Mouse (Mus musculus): ENCODE measurements around the gene Ngrn. TPM values are rescaled to one million over a fixed set of nuclear protein-coding genes. Genes with fewer than 3 reads are reported as not detected.

Ngrn gene
- polyA plus RNA-seq (2015; fragmentation: Nextera tagmentation; extraction: Ambion mirVana), result 72.9 and 74.5 TPM in 2 replicates

DNA sequence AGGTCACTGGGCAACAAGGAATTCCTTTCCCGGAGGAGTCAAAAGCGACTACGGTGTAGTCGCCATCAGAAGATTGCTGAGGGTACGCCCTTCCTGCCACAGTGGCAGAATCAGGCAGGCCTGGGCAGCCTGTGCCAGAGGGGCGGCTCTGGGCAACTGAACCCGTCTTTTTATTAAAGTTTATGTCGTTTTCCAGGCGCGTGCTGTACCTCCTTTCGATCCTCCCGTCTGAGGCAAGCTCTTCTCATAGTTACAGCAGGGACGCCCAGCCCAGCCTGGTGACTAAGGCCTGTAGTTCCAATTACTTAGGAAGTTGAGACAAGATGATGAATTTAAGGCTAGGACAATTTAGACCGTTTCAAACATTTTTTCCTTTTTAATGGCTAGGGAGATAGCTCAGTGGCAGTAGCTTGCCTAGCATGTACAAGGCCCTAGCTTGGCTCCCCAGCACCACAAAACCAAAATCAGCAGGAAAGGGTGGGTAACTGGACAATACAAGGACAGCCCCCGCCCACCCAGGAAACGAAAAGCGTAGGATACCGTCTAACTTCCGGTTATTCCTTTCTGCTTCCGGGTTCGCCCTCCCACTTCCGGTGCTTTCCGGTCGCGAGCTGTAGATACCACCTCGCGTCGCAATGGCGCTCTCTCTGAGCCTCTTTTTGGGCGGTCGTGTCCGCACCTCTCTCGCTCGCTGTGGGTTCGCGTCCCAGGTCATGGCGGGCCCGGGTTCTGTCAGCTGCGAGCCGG is at the start of gene Ngrn:
Gene Ngrn, plus strand, starts transcription at position 591 of the 747 bp plus-strand sequence.
- peak; percentile 91 for ATAC-seq (replicated peaks)
- Histone ChIP-seq H3K4me2 (peak within 1 kb of the TSS; percentile 80), H3K4me1 (peaks cover 20% of the 10 kb centered on the region), H3K27me3 (replicated peaks) (peaks cover 34% of the 10 kb centered on the region), H3K27ac (peak within 1 kb of the TSS; percentile 76), H3K9ac (peak within 1 kb of the TSS; percentile 79), H3K4me3 (peak within 1 kb of the TSS; percentile 91), H3K9me3 (no peaks in the 10 kb centered on the region), H3K36me3 (replicated peaks) (peaks cover 14% of the 10 kb centered on the region)
- WGBS, result 26% methylated on average over 40 of the region's 40 CpGs

DNA sequence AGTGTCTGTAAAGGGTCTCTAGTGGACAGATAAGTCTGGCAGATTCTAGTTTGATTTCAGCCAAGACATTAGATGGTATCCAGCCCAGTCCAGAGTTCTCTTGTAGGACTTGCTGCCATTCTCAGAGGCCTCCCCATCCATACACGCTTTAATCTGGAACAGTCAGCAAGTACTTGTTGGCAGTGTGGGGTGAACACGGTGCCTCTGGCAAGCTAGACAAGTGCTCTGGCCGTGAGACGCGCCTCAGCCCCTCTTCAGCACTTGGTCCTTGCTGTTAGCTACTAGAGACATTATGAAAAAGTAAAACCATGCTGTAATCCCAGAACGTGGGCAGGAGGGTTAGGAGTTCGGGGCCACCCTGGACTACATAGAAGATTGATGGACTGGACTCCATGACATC is 47.4 kb upstream of the Ngrn start:
- H3K27me3 ChIP-seq (replicated peaks), result no peaks in the 10 kb centered on the region
- peaks cover 27% of the 10 kb centered on the region for H3K36me3 ChIP-seq (replicated peaks)
- no peaks in the 10 kb centered on the region for H3K9me3 ChIP-seq
- H3K4me1 ChIP-seq, result peaks cover 17% of the 10 kb centered on the region
- ATAC-seq (replicated peaks), result no peak
- no peak overlapping the region for H3K4me3 ChIP-seq
- WGBS, result 89% methylated on average over 7 of the region's 7 CpGs
- no peak overlapping the region for H3K9ac ChIP-seq
- H3K27ac ChIP-seq, result no peak overlapping the region
- no peak overlapping the region for H3K4me2 ChIP-seq

DNA sequence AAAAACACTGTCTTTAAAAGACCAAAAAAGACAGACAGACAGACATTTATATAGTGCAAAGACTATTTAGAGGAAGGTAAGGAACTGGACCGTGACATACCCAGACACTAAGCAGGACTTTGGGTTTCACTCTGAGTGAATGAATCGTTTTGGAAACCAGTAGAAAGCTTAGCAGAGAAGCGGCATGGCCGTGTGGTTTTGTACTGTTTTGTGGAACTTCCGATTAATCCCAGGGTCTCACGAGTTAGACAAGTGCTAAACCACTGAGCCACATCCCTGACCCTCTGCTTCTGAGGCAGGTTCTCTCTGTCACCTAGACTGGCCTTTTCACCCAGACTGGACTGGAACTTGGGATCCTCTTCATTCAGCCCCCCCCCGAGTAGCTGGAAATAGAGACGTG is 46.6 kb upstream of the Ngrn start:
- peak overlapping the region; percentile 58; the same call in 1 of the 2 replicates for H3K27ac ChIP-seq
- peaks cover 9% of the 10 kb centered on the region; the same call in 1 of the 2 replicates for H3K4me1 ChIP-seq
- no peak overlapping the region for H3K9ac ChIP-seq
- no peaks in the 10 kb centered on the region for H3K9me3 ChIP-seq
- H3K27me3 ChIP-seq (replicated peaks), result no peaks in the 10 kb centered on the region
- WGBS, result 69% methylated on average over 8 of the region's 8 CpGs
- H3K36me3 ChIP-seq (replicated peaks), result peaks cover 32% of the 10 kb centered on the region
- H3K4me3 ChIP-seq, result no peak overlapping the region
- no peak overlapping the region for H3K4me2 ChIP-seq
- ATAC-seq (replicated peaks), result no peak

DNA sequence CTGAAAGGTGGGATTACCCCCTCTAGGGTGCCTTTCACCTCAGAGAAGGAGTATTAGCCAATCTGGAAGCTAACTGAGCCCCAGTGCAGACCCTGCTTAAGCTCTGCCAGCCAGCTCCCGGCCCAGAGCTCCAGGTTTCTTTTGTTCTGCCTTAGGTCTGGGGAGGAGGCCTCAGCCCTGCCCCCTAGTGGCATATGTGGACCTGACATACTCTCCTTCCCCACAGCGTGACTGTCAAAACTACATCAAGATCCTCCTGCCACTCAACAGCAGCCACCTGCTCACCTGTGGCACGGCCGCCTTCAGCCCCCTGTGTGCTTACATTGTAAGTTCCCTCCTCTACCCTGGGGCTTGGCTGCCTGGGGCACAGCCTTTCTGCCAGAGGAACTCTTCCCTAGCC is 45.6 kb upstream of the Ngrn start:
- Histone ChIP-seq H3K4me3 (no peak overlapping the region), H3K27ac (peak overlapping the region; percentile 58), H3K27me3 (replicated peaks) (no peaks in the 10 kb centered on the region), H3K4me2 (no peak overlapping the region), H3K4me1 (peaks cover 4% of the 10 kb centered on the region; the same call in 1 of the 2 replicates), H3K9ac (no peak overlapping the region), H3K36me3 (replicated peaks) (peaks cover 41% of the 10 kb centered on the region), H3K9me3 (no peaks in the 10 kb centered on the region)
- WGBS, result 11% methylated on average over 4 of the region's 4 CpGs
- ATAC-seq (replicated peaks), result peak; percentile 84

DNA sequence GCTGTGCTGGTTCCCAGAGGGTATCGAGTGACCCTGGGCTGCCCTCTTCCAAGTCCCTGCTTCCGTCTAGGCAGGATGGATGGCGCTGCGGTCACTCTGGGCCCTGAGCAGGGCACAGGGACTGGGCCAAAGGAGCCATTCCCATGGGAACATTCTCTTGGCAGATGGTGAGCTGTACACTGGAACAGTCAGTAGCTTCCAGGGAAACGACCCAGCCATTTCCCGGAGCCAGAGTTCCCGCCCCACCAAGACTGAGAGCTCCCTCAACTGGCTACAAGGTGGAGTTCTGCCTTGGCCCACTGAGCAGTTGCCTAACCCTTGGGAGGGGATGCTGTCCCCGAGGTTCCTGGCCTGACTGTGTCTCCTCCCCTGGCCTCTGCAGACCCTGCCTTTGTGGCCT is 44.4 kb upstream of the Ngrn start:
- no peak overlapping the region for H3K9ac ChIP-seq
- no peaks in the 10 kb centered on the region for H3K27me3 ChIP-seq (replicated peaks)
- peak; percentile 51; the same call in 1 of the 2 replicates for ATAC-seq (replicated peaks)
- 69% methylated on average over 8 of the region's 8 CpGs for WGBS
- H3K4me3 ChIP-seq, result no peak overlapping the region
- peaks cover 4% of the 10 kb centered on the region; the same call in 1 of the 2 replicates for H3K4me1 ChIP-seq
- H3K36me3 ChIP-seq (replicated peaks), result peaks cover 52% of the 10 kb centered on the region
- no peak overlapping the region for H3K4me2 ChIP-seq
- H3K27ac ChIP-seq, result no peak overlapping the region
- H3K9me3 ChIP-seq, result no peaks in the 10 kb centered on the region

DNA sequence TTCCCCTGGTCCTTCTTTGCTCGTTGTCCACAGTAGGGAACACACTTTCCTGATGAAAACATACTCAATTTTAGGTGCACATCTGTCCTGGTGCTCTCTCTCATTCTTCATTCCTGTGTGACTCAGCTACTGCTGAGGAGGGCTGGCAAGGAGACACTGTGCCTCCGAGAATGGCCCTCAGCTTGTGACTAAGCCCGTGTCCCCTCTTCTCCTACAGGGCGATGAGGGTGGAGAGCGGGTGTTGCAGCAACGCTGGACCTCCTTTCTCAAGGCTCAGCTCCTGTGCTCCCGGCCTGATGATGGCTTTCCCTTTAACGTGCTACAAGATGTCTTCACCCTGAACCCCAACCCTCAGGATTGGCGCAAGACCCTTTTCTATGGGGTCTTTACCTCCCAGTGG is 42.3 kb upstream of the Ngrn start:
- Histone ChIP-seq H3K4me1 (peaks cover 4% of the 10 kb centered on the region; the same call in 1 of the 2 replicates), H3K9me3 (no peaks in the 10 kb centered on the region), H3K9ac (no peak overlapping the region), H3K27ac (no peak overlapping the region), H3K4me2 (no peak overlapping the region), H3K36me3 (replicated peaks) (peaks cover 53% of the 10 kb centered on the region), H3K27me3 (replicated peaks) (no peaks in the 10 kb centered on the region), H3K4me3 (no peak overlapping the region)
- ATAC-seq (replicated peaks), result no peak
- WGBS, result 97% methylated on average over 9 of the region's 9 CpGs

DNA sequence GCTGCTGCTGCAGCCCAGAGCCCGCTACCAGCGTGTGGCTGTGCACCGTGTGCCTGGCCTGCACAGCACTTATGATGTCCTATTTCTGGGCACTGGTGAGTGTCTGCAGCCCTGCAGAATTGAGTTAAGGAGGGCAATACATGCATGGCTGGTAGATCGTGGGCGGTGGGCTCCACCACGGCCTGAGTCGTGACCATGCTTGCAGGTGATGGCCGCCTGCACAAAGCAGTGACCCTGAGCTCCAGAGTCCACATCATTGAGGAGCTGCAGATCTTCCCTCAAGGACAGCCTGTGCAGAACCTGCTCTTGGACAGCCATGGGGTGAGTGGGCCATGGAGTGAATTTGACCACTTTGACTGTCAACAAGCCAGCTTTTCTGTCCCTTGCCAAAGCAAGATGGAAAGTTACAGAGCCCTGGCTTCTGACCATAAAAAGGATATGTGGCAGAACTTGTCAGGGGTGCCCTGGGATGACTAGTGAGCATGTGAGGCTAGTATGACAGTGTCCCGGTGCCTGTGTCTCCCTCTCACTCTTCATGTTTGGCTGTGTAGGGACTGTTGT is 40.7 kb upstream of the Ngrn start:
- H3K9me3 ChIP-seq, result no peaks in the 10 kb centered on the region
- H3K27me3 ChIP-seq (replicated peaks), result no peaks in the 10 kb centered on the region
- H3K4me2 ChIP-seq, result no peak overlapping the region
- peaks cover 68% of the 10 kb centered on the region for H3K36me3 ChIP-seq (replicated peaks)
- H3K4me3 ChIP-seq, result no peak overlapping the region
- no peaks in the 10 kb centered on the region for H3K4me1 ChIP-seq
- ATAC-seq (replicated peaks), result no peak
- no peak overlapping the region for H3K27ac ChIP-seq
- H3K9ac ChIP-seq, result no peak overlapping the region
- 97% methylated on average over 9 of the region's 9 CpGs for WGBS

DNA sequence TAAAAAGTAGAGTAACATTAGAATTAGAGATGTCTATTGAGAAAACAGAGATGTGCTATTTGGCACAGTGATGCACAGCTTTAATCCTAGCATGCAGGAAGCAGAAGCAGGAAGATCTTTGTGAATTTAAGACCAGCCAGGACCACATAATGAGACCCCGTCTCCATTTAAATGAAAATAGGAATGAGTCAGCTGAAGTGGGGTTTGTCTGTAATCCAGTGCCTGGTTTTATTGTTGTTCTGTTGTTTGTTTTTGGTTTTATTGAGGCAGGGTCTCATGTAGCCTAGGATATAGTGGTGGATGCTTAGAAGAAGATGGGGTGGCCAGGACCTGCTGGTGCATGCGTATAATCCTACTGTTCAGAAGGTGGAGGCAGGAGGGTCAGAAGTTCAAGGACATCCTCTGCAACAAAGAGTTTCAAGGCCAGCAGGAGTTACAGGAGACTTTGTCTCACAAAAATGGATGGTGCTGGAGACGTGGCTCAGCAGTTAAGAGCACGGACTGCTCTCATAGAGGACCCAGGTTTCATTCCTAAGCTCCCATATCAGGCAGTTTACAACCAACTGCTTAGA is 39.8 kb upstream of the Ngrn start:
- peaks cover 69% of the 10 kb centered on the region for H3K36me3 ChIP-seq (replicated peaks)
- no peaks in the 10 kb centered on the region for H3K9me3 ChIP-seq
- no peak overlapping the region for H3K9ac ChIP-seq
- no peaks in the 10 kb centered on the region for H3K4me1 ChIP-seq
- H3K4me2 ChIP-seq, result no peak overlapping the region
- H3K27ac ChIP-seq, result no peak overlapping the region
- WGBS, result 82% methylated on average over 4 of the region's 4 CpGs
- H3K27me3 ChIP-seq (replicated peaks), result no peaks in the 10 kb centered on the region
- no peak overlapping the region for H3K4me3 ChIP-seq
- no peak for ATAC-seq (replicated peaks)

DNA sequence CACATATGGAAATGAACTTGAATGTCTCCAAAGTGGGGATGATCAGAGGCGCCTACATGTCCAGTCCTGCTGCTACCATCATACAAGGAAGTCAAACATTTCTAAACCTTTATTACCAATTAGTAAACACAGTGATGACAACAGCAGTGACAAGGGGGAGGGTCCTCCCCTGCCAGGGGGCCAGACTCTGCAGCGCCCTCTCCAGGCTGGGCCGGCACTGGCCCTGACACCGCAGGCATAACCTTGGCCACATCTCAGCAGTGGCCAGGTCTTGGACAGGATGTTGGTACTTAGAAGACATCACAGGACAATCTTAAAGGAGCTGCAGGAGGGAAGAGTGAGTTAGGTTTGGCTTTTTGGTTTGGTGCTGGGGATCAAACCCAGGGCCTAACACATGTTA is 34.0 kb upstream of the Ngrn start:
- H3K4me1 ChIP-seq, result peaks cover 7% of the 10 kb centered on the region
- ATAC-seq (replicated peaks), result no peak
- H3K9ac ChIP-seq, result no peak overlapping the region
- H3K4me2 ChIP-seq, result no peak overlapping the region
- WGBS, result 96% methylated on average over 4 of the region's 4 CpGs
- H3K36me3 ChIP-seq (replicated peaks), result peaks cover 33% of the 10 kb centered on the region
- H3K9me3 ChIP-seq, result no peaks in the 10 kb centered on the region
- H3K4me3 ChIP-seq, result no peak overlapping the region
- H3K27me3 ChIP-seq (replicated peaks), result 0 out of 2 replicates have a peak, but pooled peaks cover 7% of the 10 kb centered on the region
- H3K27ac ChIP-seq, result no peak overlapping the region

DNA sequence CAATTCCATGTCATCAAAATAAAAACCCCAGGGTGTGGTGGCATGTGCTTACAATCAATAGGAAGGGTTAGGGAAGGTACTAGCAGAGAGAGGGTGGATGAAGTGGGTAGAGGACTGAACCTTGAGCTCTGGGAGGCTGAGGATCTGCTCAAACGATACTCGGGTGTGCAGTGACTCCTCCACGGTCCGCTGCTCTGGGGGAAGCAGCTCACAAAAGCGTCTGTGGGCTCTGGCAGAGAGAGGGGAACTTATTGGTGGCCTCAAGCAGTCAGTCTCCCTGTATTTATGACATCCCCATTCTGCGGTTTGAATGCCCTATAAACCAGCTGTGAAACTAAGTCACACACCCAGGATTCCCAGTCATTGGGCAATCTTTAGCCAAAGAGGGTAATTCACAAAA is 30.8 kb upstream of the Ngrn start:
- Histone ChIP-seq H3K9ac (no peak overlapping the region), H3K36me3 (replicated peaks) (peaks cover 13% of the 10 kb centered on the region), H3K27me3 (replicated peaks) (0 out of 2 replicates have a peak, but pooled peaks cover 7% of the 10 kb centered on the region), H3K9me3 (no peaks in the 10 kb centered on the region), H3K27ac (no peak overlapping the region), H3K4me3 (no peak overlapping the region), H3K4me2 (no peak overlapping the region), H3K4me1 (peaks cover 25% of the 10 kb centered on the region)
- WGBS, result 45% methylated on average over 6 of the region's 6 CpGs
- ATAC-seq (replicated peaks), result no peak

DNA sequence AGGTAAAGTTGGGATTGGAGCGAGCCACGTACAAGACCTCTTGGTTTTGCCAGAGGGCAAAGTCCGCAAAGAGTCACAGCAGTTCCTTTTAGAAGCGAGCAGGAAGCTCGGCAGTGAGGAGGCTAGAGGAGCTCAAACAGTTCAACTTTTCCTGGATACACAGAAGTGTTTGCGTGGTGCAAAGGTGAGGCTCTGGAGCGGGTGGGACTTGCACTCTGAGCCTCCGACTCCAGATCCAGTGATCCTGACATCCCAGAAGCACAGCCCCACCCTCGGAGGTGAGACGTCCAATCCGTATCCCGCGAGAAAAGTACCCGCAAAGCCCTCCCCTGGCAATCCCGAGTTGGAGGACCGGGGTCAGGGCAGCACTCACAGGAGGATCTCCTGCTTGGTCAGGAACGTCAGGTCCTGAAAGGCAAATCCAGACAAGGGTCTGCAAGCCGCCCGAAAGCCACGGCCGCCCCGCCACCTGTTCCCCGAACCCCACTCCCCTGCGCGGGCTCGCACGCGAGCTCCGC is 29.0 kb upstream of the Ngrn start:
- peak overlapping the region; percentile 84 for H3K4me2 ChIP-seq
- H3K9ac ChIP-seq, result peak overlapping the region; percentile 50
- peaks cover 3% of the 10 kb centered on the region; the same call in 1 of the 2 replicates for H3K36me3 ChIP-seq (replicated peaks)
- H3K4me3 ChIP-seq, result peak overlapping the region; percentile 88
- H3K27me3 ChIP-seq (replicated peaks), result 0 out of 2 replicates have a peak, but pooled peaks cover 7% of the 10 kb centered on the region
- 2% methylated on average over 29 of the region's 29 CpGs for WGBS
- no peaks in the 10 kb centered on the region for H3K9me3 ChIP-seq
- H3K27ac ChIP-seq, result no peak overlapping the region
- ATAC-seq (replicated peaks), result peak; percentile 41; the same call in 1 of the 2 replicates
- peaks cover 28% of the 10 kb centered on the region for H3K4me1 ChIP-seq

DNA sequence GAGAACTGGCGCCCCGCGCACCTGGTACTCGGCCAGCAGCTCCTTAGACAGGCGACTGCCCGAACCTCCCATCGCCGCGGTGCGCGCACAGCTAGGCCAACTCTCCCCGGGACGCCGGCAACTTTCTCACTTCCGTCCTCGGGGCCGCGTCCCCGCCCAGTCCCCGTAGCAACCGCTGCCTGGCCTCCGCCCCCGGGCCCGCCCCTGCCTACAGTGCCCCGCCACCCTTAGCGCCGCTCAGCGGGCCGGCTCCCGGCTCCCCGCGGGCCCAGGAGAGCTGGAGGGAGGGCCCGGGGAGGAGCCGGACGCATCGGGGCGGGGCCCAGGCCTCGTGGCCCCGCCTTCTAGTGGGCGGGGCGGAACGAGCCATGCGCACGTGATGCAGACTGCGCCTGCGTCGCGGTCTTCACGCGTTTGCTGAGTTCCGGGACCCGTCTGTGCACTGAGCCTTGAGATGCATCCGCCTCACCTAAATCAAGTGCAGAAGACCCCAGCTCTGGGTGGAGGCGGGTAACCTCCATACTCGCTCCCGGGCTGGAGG is 28.5 kb upstream of the Ngrn start, which contains the start of the genes Cib1 and Gdpgp1:
Gene Cib1, minus strand, starts transcription at position 325 of the 541 bp plus-strand sequence.
Gene Gdpgp1, plus strand, starts transcription at position 377 of the 541 bp plus-strand sequence.
- peak; percentile 94 for ATAC-seq (replicated peaks)
- peaks cover 28% of the 10 kb centered on the region for H3K4me1 ChIP-seq
- H3K4me3 ChIP-seq, result peak within 1 kb of the TSS; percentile 88
- no peaks in the 10 kb centered on the region for H3K36me3 ChIP-seq (replicated peaks)
- 1% methylated on average over 56 of the region's 56 CpGs for WGBS
- H3K27ac ChIP-seq, result peak within 1 kb of the TSS; percentile 69
- H3K9ac ChIP-seq, result peak within 1 kb of the TSS; percentile 65
- H3K4me2 ChIP-seq, result peak within 1 kb of the TSS; percentile 84
- 0 out of 2 replicates have a peak, but pooled peaks cover 7% of the 10 kb centered on the region for H3K27me3 ChIP-seq (replicated peaks)
- H3K9me3 ChIP-seq, result no peaks in the 10 kb centered on the region

All from midbrain, embryonic 15.5 days (tissue).